Mouse (Mus musculus) stomach, postnatal 0 days (tissue): ENCODE data around the gene Ttk. TPM values are rescaled to one million over a fixed set of nuclear protein-coding genes. Genes with fewer than 3 reads are reported as not detected.

Experiments
- ATAC-seq: fragments of 200-750 bp; cut with Nextera tagmentation; 2 replicates; pipeline ENCODE4 v1.8.0; 2017; ENCODE audit not compliant: low FRiP score, low TSS enrichment
- DNase-seq: peaks from one replicate; pipeline ENCODE4 v3.0.0-alpha.2; 2016; ENCODE audit warnings: low spot score
- H3K27ac ChIP-seq: fragments of 300-500 bp; sonication (generic); replicated peaks from 2 replicates; pipeline ENCODE4 v1.5.1; 2014; ENCODE audit warnings: mild to moderate bottlenecking, control low read depth
- H3K27me3 ChIP-seq: fragments of 300-500 bp; sonication (generic); 2 replicates; pipeline ENCODE4 v1.6.1; 2014; ENCODE audit warnings: low read length; ENCODE audit not compliant: control insufficient read depth, insufficient read depth
- H3K36me3 ChIP-seq: fragments of 300-500 bp; sonication (generic); 2 replicates; pipeline ENCODE4 v1.6.1; 2014; ENCODE audit warnings: low read length, mixed read lengths; ENCODE audit not compliant: control insufficient read depth, insufficient read depth
- H3K4me1 ChIP-seq: fragments of 300-500 bp; sonication (generic); replicated peaks from 2 replicates; pipeline ENCODE4 v1.6.1; 2014; ENCODE audit warnings: antibody characterized with exemption; ENCODE audit not compliant: control insufficient read depth, insufficient read depth
- H3K4me2 ChIP-seq: fragments of 300-500 bp; sonication (generic); replicated peaks from 2 replicates; pipeline ENCODE4 v1.6.1; 2014; ENCODE audit warnings: low read depth, mild to moderate bottlenecking, control low read depth, moderate library complexity
- H3K4me3 ChIP-seq: fragments of 300-500 bp; sonication (generic); 2 replicates; pipeline ENCODE4 v1.5.1; 2014; ENCODE audit warnings: low read depth, low read length, control low read depth
- H3K9ac ChIP-seq: fragments of 300-500 bp; sonication (generic); 2 replicates; pipeline ENCODE4 v1.6.1; 2014; ENCODE audit warnings: mild to moderate bottlenecking, low read length, control low read depth, mixed read lengths
- H3K9me3 ChIP-seq: fragments of 300-500 bp; sonication (generic); 2 replicates; pipeline ENCODE4 v1.6.1; 2016; ENCODE audit warnings: low read length; ENCODE audit not compliant: control insufficient read depth
- CTCF ChIP-seq: IDR thresholded peaks from 2 replicates; pipeline ENCODE4 v1.5.1; 2016; ENCODE audit warnings: antibody characterized with exemption, low read depth, mild to moderate bottlenecking, moderate library complexity
- EP300 ChIP-seq: optimal IDR thresholded peaks from 2 replicates; pipeline ENCODE3; 2016; ENCODE audit warnings: antibody characterized with exemption
- WGBS: fragments of 180-500 bp; shearing (Covaris S2); extraction: QIAGEN DNeasy Blood & Tissue Kit; methylation state at CpG from one replicate; pipeline ENCODE4 v1.1.7; 2014; 5-methylcytosine and 5-hydroxymethylcytosine counted together
- polyA plus RNA-seq: library from polyadenylated mRNA; unstranded; fragments of >200 nt; fragmentation: Nextera tagmentation; extraction: Ambion mirVana; gene quantifications from 2 replicates; pipeline ENCODE4 v1.2.1, GENCODE M21; 2015

The Ttk gene
- polyA plus RNA-seq, 1 experiment from 2014 or later, result 5.5 TPM

DNA sequence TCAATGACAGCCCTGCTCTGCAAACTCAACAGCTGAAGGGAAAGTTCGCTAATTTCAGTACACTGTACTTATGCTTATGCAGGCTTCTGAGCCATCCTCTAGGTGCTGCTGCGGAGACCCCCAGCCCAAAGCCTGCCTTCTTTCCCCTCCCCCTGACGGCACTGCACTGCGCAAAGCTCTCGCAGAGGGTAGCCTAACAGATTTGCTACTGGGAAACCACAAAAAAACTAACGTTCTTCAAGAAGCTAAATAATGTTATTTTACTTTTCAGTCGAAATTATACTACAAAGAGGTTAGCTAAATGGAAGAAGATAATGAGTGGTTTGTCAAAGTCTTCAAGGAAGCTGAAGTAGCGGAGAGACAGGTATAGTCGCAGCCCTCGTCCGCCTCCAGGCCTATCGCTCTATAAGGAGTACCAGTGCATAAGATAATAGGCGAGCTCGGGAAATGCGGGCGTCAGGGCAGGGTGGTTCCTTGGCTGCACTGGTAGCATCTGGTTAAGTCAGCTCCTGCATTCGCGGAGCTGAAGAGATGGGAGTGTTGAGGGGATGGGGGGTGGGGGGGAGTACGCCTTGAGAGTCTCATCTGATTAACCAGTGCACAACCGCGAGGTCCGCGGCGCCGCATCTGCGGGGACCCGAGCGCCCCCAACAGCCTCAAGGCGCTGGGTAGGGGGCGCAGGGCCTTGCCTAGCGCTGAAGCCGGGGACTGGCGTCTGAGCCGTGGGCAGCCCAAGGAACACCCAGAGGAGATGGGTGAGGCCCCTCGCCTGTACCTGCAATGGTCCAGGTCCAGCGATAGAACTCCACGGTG, 29.1 kb upstream of the Ttk start:
- ATAC-seq (peak; percentile 32; the same call in 1 of the 2 replicates), DNase-seq (peak; percentile 18)
- H3K4me2 ChIP-seq, result peak overlapping the region; percentile 97
- H3K27me3 ChIP-seq, result peaks cover 3% of the 10 kb centered on the region; the same call in 1 of the 2 replicates
- H3K4me3 ChIP-seq, result peak overlapping the region; percentile 61
- no peaks in the 10 kb centered on the region for H3K9me3 ChIP-seq
- H3K27ac ChIP-seq, result peak overlapping the region; percentile 61
- no peaks in the 10 kb centered on the region for H3K4me1 ChIP-seq
- no peaks in the 10 kb centered on the region for H3K36me3 ChIP-seq
- 1% methylated on average over 34 of the region's 37 CpGs for WGBS
- peak overlapping the region; percentile 61 for H3K9ac ChIP-seq
- no peak for TF ChIP-seq EP300
- peak; percentile 28; the same call in 1 of the 2 replicates for TF ChIP-seq CTCF

DNA sequence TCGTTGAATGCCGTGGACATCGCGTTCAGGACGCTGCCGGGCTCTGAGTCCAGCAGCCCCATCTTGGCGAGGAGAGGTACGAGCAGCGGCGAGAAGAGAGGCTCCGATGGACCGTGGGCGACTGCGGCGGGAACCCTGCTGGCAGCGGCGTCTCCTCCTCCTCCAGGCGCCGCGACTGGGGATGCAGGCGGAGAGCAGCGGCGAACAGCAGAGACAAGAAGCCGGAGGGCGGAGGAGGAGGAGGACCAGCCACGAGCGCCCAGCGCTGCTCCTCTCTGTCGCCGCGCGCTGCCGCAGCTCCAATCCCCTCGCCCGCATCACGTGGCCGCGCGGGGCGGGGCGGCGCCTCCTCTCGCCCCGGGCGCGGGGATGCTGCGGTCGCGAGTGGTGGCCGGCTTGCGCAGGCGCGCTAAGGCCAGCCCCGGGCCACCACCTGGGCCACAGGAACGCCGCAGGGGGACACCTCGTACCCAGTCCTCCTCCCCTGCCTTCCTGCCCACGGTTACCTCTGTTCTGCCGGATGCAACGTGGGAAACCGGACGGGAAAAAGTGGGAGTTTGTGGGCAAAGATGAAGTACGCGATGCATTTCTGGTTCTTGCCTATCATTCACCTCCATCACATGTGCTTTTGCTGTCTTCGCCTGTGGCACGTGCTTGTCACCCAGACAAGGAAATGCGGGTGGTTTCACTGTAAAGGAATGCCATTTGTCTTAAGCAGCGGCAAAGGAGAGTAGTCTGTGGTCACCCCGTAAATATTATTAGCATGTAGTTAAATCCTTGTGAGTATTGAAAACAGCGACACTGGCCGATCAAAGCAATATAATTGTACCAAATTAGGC, 28.3 kb upstream of the Ttk start, which contains the start of gene Elovl4:
TSS of gene Elovl4 (minus strand) at position 301 of the 839 bp plus-strand sequence.
- Histone ChIP-seq H3K27ac (peak within 1 kb of the TSS; percentile 61), H3K9ac (peak within 1 kb of the TSS; percentile 61), H3K4me3 (peak within 1 kb of the TSS; percentile 61), H3K4me2 (peak within 1 kb of the TSS; percentile 97), H3K4me1 (no peaks in the 10 kb centered on the region), H3K36me3 (no peaks in the 10 kb centered on the region), H3K27me3 (peaks cover 3% of the 10 kb centered on the region; the same call in 1 of the 2 replicates), H3K9me3 (no peaks in the 10 kb centered on the region)
- WGBS, result 2% methylated on average over 54 of the region's 71 CpGs
- ATAC-seq (peak; percentile 85), DNase-seq (peak; percentile 47)
- TF ChIP-seq CTCF (no peak), EP300 (no peak)

DNA sequence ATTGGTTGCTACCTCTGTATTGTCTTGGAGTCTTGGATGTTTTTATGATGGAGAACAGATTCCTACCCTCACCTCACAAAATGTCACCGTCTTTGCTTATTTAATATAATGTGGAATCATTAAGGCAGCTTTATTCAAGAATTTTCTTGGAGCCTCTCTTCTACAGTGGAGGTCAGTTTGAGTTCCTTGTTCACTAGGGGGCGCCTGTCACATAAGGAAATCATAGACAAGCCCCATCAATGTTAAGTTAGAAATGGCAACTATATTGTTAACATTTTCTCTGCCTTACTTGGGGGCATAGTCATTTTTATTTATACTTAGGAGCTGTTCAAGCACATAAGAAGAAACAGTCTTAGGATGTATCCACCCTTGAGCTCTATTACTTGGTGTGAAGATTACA, 26.9 kb upstream of the Ttk start:
- Histone ChIP-seq H3K27me3 (peaks cover 3% of the 10 kb centered on the region; the same call in 1 of the 2 replicates), H3K27ac (no peak overlapping the region), H3K9me3 (no peaks in the 10 kb centered on the region), H3K4me3 (no peak overlapping the region), H3K36me3 (no peaks in the 10 kb centered on the region), H3K9ac (no peak overlapping the region), H3K4me2 (no peak overlapping the region), H3K4me1 (no peaks in the 10 kb centered on the region)
- DNase-seq (peak; percentile 25), ATAC-seq (no peak)
- 1% methylated on average over 2 of the region's 2 CpGs for WGBS
- TF ChIP-seq EP300, result no peak
- TF ChIP-seq CTCF, result peak; percentile 76

DNA sequence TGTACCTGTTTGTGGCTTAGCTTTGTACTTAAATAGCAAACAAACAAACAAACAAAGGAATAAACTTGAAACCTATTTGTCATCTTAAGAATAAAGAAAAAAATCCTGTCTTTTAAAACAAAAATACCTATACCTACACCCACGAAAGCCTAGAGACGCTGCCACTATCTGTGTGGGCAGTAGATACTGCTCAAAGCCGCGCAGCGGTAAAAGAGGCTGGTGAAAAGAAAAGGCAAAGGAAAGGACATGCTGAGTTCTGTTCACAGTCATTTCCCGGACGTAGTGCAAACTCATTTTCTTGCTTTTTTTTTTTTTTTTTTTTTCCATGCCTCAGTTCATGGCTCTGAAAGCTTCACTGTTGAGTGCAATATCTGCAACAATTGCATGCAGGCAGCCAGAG, 15.3 kb upstream of the Ttk start:
- 78% methylated on average over 7 of the region's 7 CpGs for WGBS
- Histone ChIP-seq H3K9me3 (no peaks in the 10 kb centered on the region), H3K27me3 (no peaks in the 10 kb centered on the region), H3K27ac (no peak overlapping the region), H3K4me3 (no peak overlapping the region), H3K4me1 (no peaks in the 10 kb centered on the region), H3K36me3 (no peaks in the 10 kb centered on the region), H3K4me2 (no peak overlapping the region), H3K9ac (no peak overlapping the region)
- no peak for ATAC-seq
- DNase-seq, result no peak
- TF ChIP-seq EP300, result no peak
- no peak for TF ChIP-seq CTCF

DNA sequence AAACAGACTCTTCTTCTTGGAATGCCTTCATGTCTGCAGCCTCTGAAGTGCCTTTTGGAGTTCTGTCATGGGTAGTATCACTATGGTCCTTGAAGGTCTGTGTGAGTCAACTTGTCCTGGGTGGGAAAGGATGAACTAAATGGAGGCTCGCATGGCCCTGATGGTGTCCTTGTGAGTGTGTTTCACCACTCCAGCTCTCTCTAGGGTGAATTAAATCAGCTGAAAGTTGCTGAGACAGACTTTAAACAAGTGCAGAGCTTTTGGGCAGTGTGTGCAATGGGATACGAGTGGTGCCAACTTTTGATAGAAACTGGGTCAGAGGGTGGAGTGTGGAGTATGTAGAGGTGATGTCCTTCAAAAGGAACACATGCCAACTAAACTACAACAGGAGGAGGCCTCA, 13.5 kb upstream of the Ttk start:
- Histone ChIP-seq H3K27ac (no peak overlapping the region), H3K36me3 (no peaks in the 10 kb centered on the region), H3K4me3 (no peak overlapping the region), H3K9ac (no peak overlapping the region), H3K9me3 (no peaks in the 10 kb centered on the region), H3K4me2 (no peak overlapping the region), H3K27me3 (no peaks in the 10 kb centered on the region), H3K4me1 (no peaks in the 10 kb centered on the region)
- ATAC-seq (no peak), DNase-seq (no peak)
- no peak for TF ChIP-seq CTCF
- TF ChIP-seq EP300, result no peak
- 93% methylated on average over 2 of the region's 2 CpGs for WGBS

DNA sequence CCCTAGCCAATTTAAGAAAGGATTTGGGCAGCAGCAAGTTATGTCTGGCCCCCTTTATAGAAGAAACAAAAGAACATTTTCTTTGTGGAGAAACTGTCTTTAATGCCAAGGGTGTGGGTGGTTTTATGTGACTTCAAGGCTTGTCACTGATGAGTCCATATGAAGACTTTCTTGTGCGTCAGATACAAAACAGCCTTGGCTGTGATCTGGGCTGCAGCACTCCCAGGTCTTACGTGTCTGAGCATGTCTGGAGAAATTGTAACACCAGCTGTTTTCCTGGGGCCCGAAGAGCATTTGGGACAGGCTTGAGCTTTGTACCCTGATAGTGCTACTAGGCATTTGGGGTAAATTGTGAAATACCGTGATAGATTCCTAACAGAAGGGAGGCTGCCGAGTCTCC, 11.6 kb upstream of the Ttk start:
- Histone ChIP-seq H3K36me3 (no peaks in the 10 kb centered on the region), H3K9ac (no peak overlapping the region), H3K27me3 (no peaks in the 10 kb centered on the region), H3K4me1 (no peaks in the 10 kb centered on the region), H3K4me3 (no peak overlapping the region), H3K9me3 (no peaks in the 10 kb centered on the region), H3K27ac (no peak overlapping the region), H3K4me2 (no peak overlapping the region)
- no peak for DNase-seq
- ATAC-seq, result no peak
- WGBS, result 56% methylated on average over 5 of the region's 5 CpGs
- TF ChIP-seq CTCF (no peak), EP300 (no peak)
